ENCODE assay signal across 8 mouse cellular contexts in genomic region chr4:155991211-155991907, GRCm38 (mm10). TPM values are rescaled to one million over a fixed set of nuclear protein-coding genes. Genes with fewer than 3 reads are reported as not detected.
A peak's percentile ranks its signal among the peaks of the same experiment; 100 is the strongest.
DNase-seq lines count a peak whose midpoint lies in the region; ATAC-seq and TF ChIP-seq lines count a peak whose summit lies in the region.

No protein-coding gene starts in this region.

- H3K27ac ChIP-seq in gastrocnemius, adult 2 months = peak overlapping the region; percentile 99
- 0 out of 2 replicates have a peak overlapping the region, but pooled peaks have one; percentile 94 for H3K27ac ChIP-seq in forebrain, embryonic 13.5 days
- peak overlapping the region; percentile 97 for H3K27ac ChIP-seq in limb, embryonic 15.5 days
- H3K27ac ChIP-seq in midbrain, embryonic 16.5 days (ENCODE audit: low read length) = peak overlapping the region; percentile 95

- H3K36me3 ChIP-seq in E14TG2a.4 (ENCODE audit: insufficient read depth, low read length) = peaks cover 43% of the 10 kb centered on the region
- peaks cover 14% of the 10 kb centered on the region for H3K36me3 ChIP-seq in forebrain, embryonic 13.5 days (ENCODE audit: poor library complexity, severe bottlenecking)
- peaks cover 8% of the 10 kb centered on the region for H3K36me3 ChIP-seq in limb, embryonic 15.5 days
- H3K36me3 ChIP-seq in midbrain, embryonic 16.5 days (ENCODE audit: control insufficient read depth, insufficient read depth, low read length) = no peaks in the 10 kb centered on the region; the same call in 1 of the 2 replicates

- peak overlapping the region; percentile 82 for H3K9ac ChIP-seq in forebrain, embryonic 13.5 days
- H3K9ac ChIP-seq in limb, embryonic 15.5 days = peak overlapping the region; percentile 74
- H3K9ac ChIP-seq in midbrain, embryonic 16.5 days (ENCODE audit: low read depth, low read length) = peak overlapping the region; percentile 78

- 89% methylated on average over 22 of the region's 22 CpGs for WGBS in forebrain, embryonic 13.5 days
- WGBS in limb, embryonic 15.5 days = 88% methylated on average over 22 of the region's 22 CpGs
- 87% methylated on average over 22 of the region's 22 CpGs for WGBS in midbrain, embryonic 16.5 days

- peaks cover 49% of the 10 kb centered on the region for H3K4me1 ChIP-seq in E14TG2a.4 (replicated peaks; ENCODE audit: low read depth, low read length)
- peaks cover 29% of the 10 kb centered on the region for H3K4me1 ChIP-seq in forebrain, embryonic 13.5 days
- H3K4me1 ChIP-seq in limb, embryonic 15.5 days = peaks cover 26% of the 10 kb centered on the region
- H3K4me1 ChIP-seq in midbrain, embryonic 16.5 days (ENCODE audit: control insufficient read depth, insufficient read depth, low read length) = peaks cover 30% of the 10 kb centered on the region

- no peak for ATAC-seq in forebrain, embryonic 13.5 days
- ATAC-seq in limb, embryonic 15.5 days (ENCODE audit: insufficient number of reproducible peaks, low FRiP score, low TSS enrichment, low read depth) = no peak
- ATAC-seq in midbrain, embryonic 16.5 days = peak; percentile 0; the same call in 1 of the 2 replicates

- no peak for TF ChIP-seq CTCF in gastrocnemius, adult 2 months (IDR thresholded peaks at IDR 0.05)
- TF ChIP-seq CTCF in E14TG2a.4 (conservative IDR thresholded peaks at IDR 0.05; ENCODE audit: low read length) = no peak

- H3K27me3 ChIP-seq in E14TG2a.4 (ENCODE audit: insufficient read depth, low read length) = no peaks in the 10 kb centered on the region
- H3K27me3 ChIP-seq in forebrain, embryonic 13.5 days = no peaks in the 10 kb centered on the region
- H3K27me3 ChIP-seq in limb, embryonic 15.5 days = no peaks in the 10 kb centered on the region
- H3K27me3 ChIP-seq in midbrain, embryonic 16.5 days (ENCODE audit: control insufficient read depth, insufficient read depth, low read depth, low read length) = no peaks in the 10 kb centered on the region

- H3K9me3 ChIP-seq in E14TG2a.4 (ENCODE audit: low read length) = no peaks in the 10 kb centered on the region
- H3K9me3 ChIP-seq in forebrain, embryonic 13.5 days (replicated peaks) = no peaks in the 10 kb centered on the region
- no peaks in the 10 kb centered on the region for H3K9me3 ChIP-seq in limb, embryonic 15.5 days
- H3K9me3 ChIP-seq in midbrain, embryonic 16.5 days (replicated peaks; ENCODE audit: control insufficient read depth, low read length, poor library complexity, severe bottlenecking) = no peaks in the 10 kb centered on the region

- peak overlapping the region; percentile 99 for H3K4me2 ChIP-seq in forebrain, embryonic 13.5 days
- peak overlapping the region; percentile 96 for H3K4me2 ChIP-seq in limb, embryonic 15.5 days
- peak overlapping the region; percentile 98 for H3K4me2 ChIP-seq in midbrain, embryonic 16.5 days (ENCODE audit: low read length)

- peak overlapping the region; percentile 92 for H3K4me3 ChIP-seq in gastrocnemius, adult 2 months
- H3K4me3 ChIP-seq in E14TG2a.4 (replicated peaks; ENCODE audit: low read length) = peak overlapping the region; percentile 97
- peak overlapping the region; percentile 72 for H3K4me3 ChIP-seq in forebrain, embryonic 13.5 days
- peak overlapping the region; percentile 71 for H3K4me3 ChIP-seq in limb, embryonic 15.5 days
- H3K4me3 ChIP-seq in midbrain, embryonic 16.5 days (ENCODE audit: low read depth, low read length) = peak overlapping the region; percentile 67

- intact Hi-C loops in gastrocnemius, adult 2 months (cut with DNase I) = loop anchor here (5.0 kb wide), 2 partner anchors 49 to 116 kb away; partner anchors contain the start of genes 9430015G10Rik and Ube2j2

- no peak for DNase-seq in gastrocnemius, adult 2 months
- no peak for DNase-seq in gastrocnemius, postnatal 10 days
- no peak for DNase-seq in gastrocnemius, adult 18-20 months (ENCODE audit: low spot score)
- DNase-seq in kidney, adult 18-20 months = no peak

RNA-seq across cellular contexts. Expression of gene B3galt6, which starts 1.1 kb away (rescaled TPM):
- 1 to 10 TPM in 1 of 2 experiments, under 1 TPM in 1; 0.92 to 2.0 TPM for total RNA-seq in gastrocnemius, adult 2 months (2021)
- 1 to 10 TPM; 3.1 to 3.8 TPM for total RNA-seq in gastrocnemius, postnatal 10 days (2021)
- polyA plus RNA-seq in forebrain, embryonic 13.5 days (2015; fragmentation: Nextera tagmentation; extraction: Ambion mirVana) = 21.0 and 21.8 TPM in 2 replicates
- polyA plus RNA-seq in limb, embryonic 15.5 days (2015; fragmentation: Nextera tagmentation; extraction: Ambion mirVana) = 16.1 and 16.4 TPM in 2 replicates
- polyA plus RNA-seq in midbrain, embryonic 16.5 days (2015; fragmentation: Nextera tagmentation; extraction: Ambion mirVana) = 37.8 and 41.0 TPM in 2 replicates
- 1 to 10 TPM; 1.3 TPM for total RNA-seq in gastrocnemius, adult 18-20 months (2021)

RNA-seq across cellular contexts. Expression of gene Sdf4, which starts 1.3 kb away (rescaled TPM):
- 10 to 100 TPM; 75.7 to 81.5 TPM for total RNA-seq in gastrocnemius, adult 2 months (2021)
- total RNA-seq in gastrocnemius, postnatal 10 days (2021) = 10 to 100 TPM; 87.9 to 96.0 TPM
- 113 and 118 TPM in 2 replicates for polyA plus RNA-seq in forebrain, embryonic 13.5 days (2015; fragmentation: Nextera tagmentation; extraction: Ambion mirVana)
- 175 and 176 TPM in 2 replicates for polyA plus RNA-seq in limb, embryonic 15.5 days (2015; fragmentation: Nextera tagmentation; extraction: Ambion mirVana)
- 112 and 114 TPM in 2 replicates for polyA plus RNA-seq in midbrain, embryonic 16.5 days (2015; fragmentation: Nextera tagmentation; extraction: Ambion mirVana)
- total RNA-seq in gastrocnemius, adult 18-20 months (2021) = 10 to 100 TPM; 77.2 to 85.0 TPM

RNA-seq across cellular contexts. Expression of gene Tnfrsf4, which starts 22.3 kb away (rescaled TPM):
- total RNA-seq in gastrocnemius, adult 2 months (2021) = 1 to 10 TPM in 1 of 2 experiments, under 1 TPM in 1; 0.75 to 2.1 TPM
- under 1 TPM; 0.31 to 0.93 TPM for total RNA-seq in gastrocnemius, postnatal 10 days (2021)
- 0.63 and 1.1 TPM in 2 replicates for polyA plus RNA-seq in forebrain, embryonic 13.5 days (2015; fragmentation: Nextera tagmentation; extraction: Ambion mirVana)
- 0.55 and 0.99 TPM in 2 replicates for polyA plus RNA-seq in limb, embryonic 15.5 days (2015; fragmentation: Nextera tagmentation; extraction: Ambion mirVana)
- polyA plus RNA-seq in midbrain, embryonic 16.5 days (2015; fragmentation: Nextera tagmentation; extraction: Ambion mirVana) = 0.91 TPM in 1 of 2 replicates, not detected in the other
- total RNA-seq in gastrocnemius, adult 18-20 months (2021) = 1 to 10 TPM; 1.2 to 1.3 TPM

RNA-seq across cellular contexts. Expression of gene C1qtnf12, which starts 29.2 kb away (rescaled TPM):
- 10 to 100 TPM; 15.1 to 18.5 TPM for total RNA-seq in gastrocnemius, adult 2 months (2021)
- 10 to 100 TPM; 20.8 to 23.1 TPM for total RNA-seq in gastrocnemius, postnatal 10 days (2021)
- polyA plus RNA-seq in forebrain, embryonic 13.5 days (2015; fragmentation: Nextera tagmentation; extraction: Ambion mirVana) = 7.0 and 10.1 TPM in 2 replicates
- 48.3 and 50.3 TPM in 2 replicates for polyA plus RNA-seq in limb, embryonic 15.5 days (2015; fragmentation: Nextera tagmentation; extraction: Ambion mirVana)
- polyA plus RNA-seq in midbrain, embryonic 16.5 days (2015; fragmentation: Nextera tagmentation; extraction: Ambion mirVana) = 6.6 and 7.8 TPM in 2 replicates
- 10 to 100 TPM; 16.9 to 19.7 TPM for total RNA-seq in gastrocnemius, adult 18-20 months (2021)

RNA-seq across cellular contexts. Expression of gene Tnfrsf18, which starts 34.6 kb away (rescaled TPM):
- total RNA-seq in gastrocnemius, adult 2 months (2021) = not detected
- total RNA-seq in gastrocnemius, postnatal 10 days (2021) = under 1 TPM in 1 of 2 experiments, not detected in 1; 0.36 TPM
- polyA plus RNA-seq in forebrain, embryonic 13.5 days (2015; fragmentation: Nextera tagmentation; extraction: Ambion mirVana) = 0.83 and 0.98 TPM in 2 replicates
- 3.6 and 5.4 TPM in 2 replicates for polyA plus RNA-seq in limb, embryonic 15.5 days (2015; fragmentation: Nextera tagmentation; extraction: Ambion mirVana)
- polyA plus RNA-seq in midbrain, embryonic 16.5 days (2015; fragmentation: Nextera tagmentation; extraction: Ambion mirVana) = 2.0 and 2.4 TPM in 2 replicates
- not detected for total RNA-seq in gastrocnemius, adult 18-20 months (2021)
